Mouse (Mus musculus) thymus, postnatal 10 days (tissue): ENCODE measurements at regions not wholly inside any gene's neighbourhood (a gene's known extent, or its start where the extent isn't known, plus 50 kb on each side); places are given as distances from the start of the nearest gene placed in this dataset.

Experiments used
- DNase-seq, 2 experiments: peaks; one replicate each; pipeline ENCODE4 v3.0.0; 2021; ENCODE audit warnings: low spot score in 2 of 2

GRCm38 (mm10) chr14:61696290-61696842 lies 89.1 kb downstream of the Kcnrg start:
- no peak for DNase-seq

GRCm38 (mm10) chr14:61696886-61697554 lies 89.8 kb downstream of the Kcnrg start:
- DNase-seq, result no peak

GRCm38 (mm10) chr14:61697704-61698103 lies 90.4 kb downstream of the Kcnrg start:
- DNase-seq, result no peak

GRCm38 (mm10) chr14:61698358-61699055 lies 91.2 kb downstream of the Kcnrg start:
- DNase-seq, result no peak

GRCm38 (mm10) chr14:61699638-61700037 lies 92.4 kb downstream of the Kcnrg start:
- DNase-seq, result no peak

GRCm38 (mm10) chr14:61701131-61701530 lies 93.9 kb downstream of the Kcnrg start:
- no peak for DNase-seq

GRCm38 (mm10) chr14:61703916-61704315 lies 96.7 kb downstream of the Kcnrg start:
- DNase-seq, result no peak

- no peak for DNase-seq
Measured at GRCm38 (mm10) chr14:61706984-61707383, 99.7 kb downstream of the Kcnrg start.

GRCm38 (mm10) chr14:61708331-61708730 lies 101.1 kb downstream of the Kcnrg start:
- no peak for DNase-seq

- DNase-seq, result no peak
Measured at GRCm38 (mm10) chr14:61715746-61716145, 108.5 kb downstream of the Kcnrg start.

- DNase-seq, result no peak
Measured at GRCm38 (mm10) chr14:61718392-61719124, 111.3 kb downstream of the Kcnrg start.

GRCm38 (mm10) chr14:61721302-61721701 lies 114.0 kb downstream of the Kcnrg start:
- no peak for DNase-seq

GRCm38 (mm10) chr14:61724942-61725341 lies 117.7 kb downstream of the Kcnrg start:
- DNase-seq, result no peak

GRCm38 (mm10) chr14:61728562-61728961 lies 121.3 kb downstream of the Kcnrg start:
- DNase-seq, result no peak

- DNase-seq, result no peak
Measured at GRCm38 (mm10) chr14:61735541-61735940, 128.3 kb downstream of the Kcnrg start.

- peak; percentile 23 to 40 for DNase-seq
Measured at GRCm38 (mm10) chr14:61736384-61737322, 129.4 kb downstream of the Kcnrg start.

- peak in 1 of 2 experiments; percentile 6 for DNase-seq
Measured at GRCm38 (mm10) chr14:61737504-61738040, 130.3 kb downstream of the Kcnrg start.

- DNase-seq, result no peak
Measured at GRCm38 (mm10) chr14:61739453-61739852, 132.2 kb downstream of the Kcnrg start.

- DNase-seq, result no peak
Measured at GRCm38 (mm10) chr14:61743855-61744408, 136.7 kb downstream of the Kcnrg start.

GRCm38 (mm10) chr14:61753421-61753820 lies 146.2 kb downstream of the Kcnrg start:
- DNase-seq, result no peak

- no peak for DNase-seq
Measured at GRCm38 (mm10) chr14:61756651-61757050, 149.4 kb downstream of the Kcnrg start.
